Mouse (Mus musculus) embryonic facial prominence, embryonic 12.5 days (tissue): ENCODE data around the gene Tex14. TPM values are rescaled to one million over a fixed set of nuclear protein-coding genes. Genes with fewer than 3 reads are reported as not detected.

Experiments
- ATAC-seq: fragments of 200-750 bp; cut with Nextera tagmentation; 2 replicates; pipeline ENCODE4 v1.8.0; 2017; ENCODE audit not compliant: insufficient number of reproducible peaks, insufficient read depth, low FRiP score, low TSS enrichment
- H3K27ac ChIP-seq: fragments of 300-500 bp; sonication (generic); 2 replicates; pipeline ENCODE4 v1.5.1; 2016; ENCODE audit warnings: mild to moderate bottlenecking
- H3K27me3 ChIP-seq: fragments of 300-500 bp; sonication (generic); 2 replicates; pipeline ENCODE4 v1.6.1; 2016; ENCODE audit warnings: mild to moderate bottlenecking, moderate library complexity
- H3K36me3 ChIP-seq: fragments of 300-500 bp; sonication (generic); 2 replicates; pipeline ENCODE4 v1.6.1; 2016; ENCODE audit warnings: mild to moderate bottlenecking
- H3K4me1 ChIP-seq: fragments of 300-500 bp; sonication (generic); 2 replicates; pipeline ENCODE4 v1.6.1; 2016
- H3K4me2 ChIP-seq: fragments of 300-500 bp; sonication (generic); replicated peaks from 2 replicates; pipeline ENCODE4 v1.6.1; 2016; ENCODE audit warnings: mild to moderate bottlenecking, moderate library complexity
- H3K4me3 ChIP-seq: fragments of 300-500 bp; sonication (generic); 2 replicates; pipeline ENCODE4 v1.5.1; 2016; ENCODE audit warnings: mild to moderate bottlenecking
- H3K9ac ChIP-seq: fragments of 300-500 bp; sonication (generic); 2 replicates; pipeline ENCODE4 v1.6.1; 2016; ENCODE audit warnings: mild to moderate bottlenecking, moderate library complexity
- H3K9me3 ChIP-seq: fragments of 300-500 bp; sonication (generic); 2 replicates; pipeline ENCODE4 v1.6.1; 2016; ENCODE audit warnings: mild to moderate bottlenecking, moderate library complexity
- WGBS: fragments of 180-500 bp; shearing (Covaris S2); methylation state at CpG from one replicate; pipeline ENCODE4 v1.1.7; 2016; 5-methylcytosine and 5-hydroxymethylcytosine counted together
- polyA plus RNA-seq: library from polyadenylated mRNA; unstranded; fragments of >200 nt; fragmentation: Nextera tagmentation; extraction: Ambion mirVana; gene quantifications from 2 replicates; pipeline ENCODE4 v1.2.1, GENCODE M21; 2016

Gene Tex14
- polyA plus RNA-seq, 1 experiment from 2014 or later, result 0.64 TPM

GRCm38 (mm10) chr11:87507043-87507442 is 102.2 kb downstream of the Tex14 start:
- H3K4me3 ChIP-seq, result no peak overlapping the region
- H3K9ac ChIP-seq, result no peak overlapping the region
- no peaks in the 10 kb centered on the region for H3K9me3 ChIP-seq
- no peaks in the 10 kb centered on the region for H3K36me3 ChIP-seq
- H3K27ac ChIP-seq, result no peak overlapping the region
- no peak overlapping the region for H3K4me2 ChIP-seq
- no peaks in the 10 kb centered on the region for H3K4me1 ChIP-seq
- H3K27me3 ChIP-seq, result no peaks in the 10 kb centered on the region
- ATAC-seq, result no peak

GRCm38 (mm10) chr11:87519260-87519659 is 114.4 kb downstream of the Tex14 start:
- WGBS, result 11% methylated on average over 2 of the region's 2 CpGs
- no peaks in the 10 kb centered on the region for H3K4me1 ChIP-seq
- H3K4me3 ChIP-seq, result no peak overlapping the region
- no peaks in the 10 kb centered on the region for H3K27me3 ChIP-seq
- no peaks in the 10 kb centered on the region for H3K9me3 ChIP-seq
- no peak overlapping the region for H3K27ac ChIP-seq
- no peak overlapping the region for H3K9ac ChIP-seq
- H3K36me3 ChIP-seq, result no peaks in the 10 kb centered on the region
- ATAC-seq, result no peak
- no peak overlapping the region for H3K4me2 ChIP-seq

- no peak overlapping the region for H3K9ac ChIP-seq
Measured at GRCm38 (mm10) chr11:87523466-87523865, 118.6 kb downstream of the Tex14 start.

GRCm38 (mm10) chr11:87523967-87524366 is 119.1 kb downstream of the Tex14 start:
- Histone ChIP-seq H3K4me1 (no peaks in the 10 kb centered on the region), H3K4me2 (no peak overlapping the region), H3K9me3 (no peaks in the 10 kb centered on the region), H3K4me3 (no peak overlapping the region), H3K9ac (no peak overlapping the region), H3K27me3 (no peaks in the 10 kb centered on the region), H3K27ac (no peak overlapping the region), H3K36me3 (no peaks in the 10 kb centered on the region)
- no peak for ATAC-seq

More at GRCm38 (mm10) chr11:87523466-87523865, 118.6 kb downstream of the Tex14 start:
- ATAC-seq, result no peak
- Histone ChIP-seq H3K9me3 (no peaks in the 10 kb centered on the region), H3K27ac (no peak overlapping the region), H3K4me3 (no peak overlapping the region), H3K4me1 (no peaks in the 10 kb centered on the region), H3K4me2 (no peak overlapping the region), H3K27me3 (no peaks in the 10 kb centered on the region), H3K36me3 (no peaks in the 10 kb centered on the region)
- WGBS, result 62% methylated on average over 5 of the region's 5 CpGs

GRCm38 (mm10) chr11:87524780-87525179 is 119.9 kb downstream of the Tex14 start:
- Histone ChIP-seq H3K4me1 (no peaks in the 10 kb centered on the region), H3K9me3 (no peaks in the 10 kb centered on the region), H3K27me3 (no peaks in the 10 kb centered on the region), H3K9ac (no peak overlapping the region), H3K27ac (no peak overlapping the region), H3K36me3 (no peaks in the 10 kb centered on the region), H3K4me3 (no peak overlapping the region), H3K4me2 (no peak overlapping the region)
- ATAC-seq, result no peak

GRCm38 (mm10) chr11:87527364-87527763 is 122.5 kb downstream of the Tex14 start:
- Histone ChIP-seq H3K27ac (no peak overlapping the region), H3K36me3 (no peaks in the 10 kb centered on the region), H3K9ac (no peak overlapping the region), H3K4me2 (no peak overlapping the region), H3K27me3 (no peaks in the 10 kb centered on the region), H3K4me1 (no peaks in the 10 kb centered on the region), H3K4me3 (no peak overlapping the region), H3K9me3 (no peaks in the 10 kb centered on the region)
- WGBS, result 56% methylated on average over 3 of the region's 3 CpGs
- ATAC-seq, result no peak

GRCm38 (mm10) chr11:87527990-87528389 is 123.1 kb downstream of the Tex14 start:
- no peak overlapping the region for H3K4me2 ChIP-seq
- H3K36me3 ChIP-seq, result no peaks in the 10 kb centered on the region
- H3K9me3 ChIP-seq, result no peaks in the 10 kb centered on the region
- H3K4me3 ChIP-seq, result no peak overlapping the region
- no peak overlapping the region for H3K27ac ChIP-seq
- ATAC-seq, result no peak
- H3K9ac ChIP-seq, result no peak overlapping the region
- WGBS, result 54% methylated on average over 4 of the region's 4 CpGs
- H3K27me3 ChIP-seq, result no peaks in the 10 kb centered on the region
- H3K4me1 ChIP-seq, result no peaks in the 10 kb centered on the region

GRCm38 (mm10) chr11:87531695-87532094 is 126.8 kb downstream of the Tex14 start:
- no peak for ATAC-seq
- Histone ChIP-seq H3K27ac (no peak overlapping the region), H3K9ac (no peak overlapping the region), H3K4me2 (no peak overlapping the region), H3K4me1 (no peaks in the 10 kb centered on the region), H3K9me3 (no peaks in the 10 kb centered on the region), H3K36me3 (no peaks in the 10 kb centered on the region), H3K4me3 (no peak overlapping the region), H3K27me3 (no peaks in the 10 kb centered on the region)
- WGBS, result 52% methylated on average over 6 of the region's 6 CpGs

GRCm38 (mm10) chr11:87542285-87542684 is 137.4 kb downstream of the Tex14 start:
- no peaks in the 10 kb centered on the region for H3K9me3 ChIP-seq
- no peaks in the 10 kb centered on the region for H3K4me1 ChIP-seq
- 40% methylated on average over 8 of the region's 8 CpGs for WGBS
- ATAC-seq, result no peak
- H3K4me3 ChIP-seq, result no peak overlapping the region
- no peak overlapping the region for H3K27ac ChIP-seq
- no peaks in the 10 kb centered on the region for H3K36me3 ChIP-seq
- no peaks in the 10 kb centered on the region for H3K27me3 ChIP-seq
- no peak overlapping the region for H3K9ac ChIP-seq
- no peak overlapping the region for H3K4me2 ChIP-seq

- Histone ChIP-seq H3K9me3 (no peaks in the 10 kb centered on the region), H3K27ac (no peak overlapping the region), H3K27me3 (no peaks in the 10 kb centered on the region), H3K9ac (no peak overlapping the region), H3K4me2 (no peak overlapping the region), H3K4me3 (no peak overlapping the region), H3K36me3 (no peaks in the 10 kb centered on the region), H3K4me1 (no peaks in the 10 kb centered on the region)
- ATAC-seq, result no peak
- WGBS, result 60% methylated on average over 3 of the region's 3 CpGs
Measured at GRCm38 (mm10) chr11:87542906-87543305, 138.0 kb downstream of the Tex14 start.

- peaks cover 10% of the 10 kb centered on the region; the same call in 1 of the 2 replicates for H3K4me1 ChIP-seq
- H3K27ac ChIP-seq, result no peak overlapping the region
- no peak overlapping the region for H3K9ac ChIP-seq
- H3K36me3 ChIP-seq, result no peaks in the 10 kb centered on the region
- H3K27me3 ChIP-seq, result no peaks in the 10 kb centered on the region
- H3K4me2 ChIP-seq, result no peak overlapping the region
- no peak for ATAC-seq
- H3K4me3 ChIP-seq, result no peak overlapping the region
- H3K9me3 ChIP-seq, result no peaks in the 10 kb centered on the region
- WGBS, result 77% methylated on average over 4 of the region's 4 CpGs
Measured at GRCm38 (mm10) chr11:87553342-87553741, 148.5 kb downstream of the Tex14 start.

GRCm38 (mm10) chr11:87554386-87554785 is 149.5 kb downstream of the Tex14 start:
- no peak for ATAC-seq
- no peaks in the 10 kb centered on the region for H3K9me3 ChIP-seq
- no peak overlapping the region for H3K4me3 ChIP-seq
- H3K36me3 ChIP-seq, result no peaks in the 10 kb centered on the region
- H3K4me1 ChIP-seq, result peaks cover 10% of the 10 kb centered on the region; the same call in 1 of the 2 replicates
- 0 out of 2 replicates have a peak overlapping the region, but pooled peaks have one; percentile 11 for H3K27ac ChIP-seq
- H3K9ac ChIP-seq, result no peak overlapping the region
- 66% methylated on average over 5 of the region's 5 CpGs for WGBS
- H3K4me2 ChIP-seq, result no peak overlapping the region
- no peaks in the 10 kb centered on the region for H3K27me3 ChIP-seq

GRCm38 (mm10) chr11:87555106-87555703 is 150.3 kb downstream of the Tex14 start:
- H3K4me2 ChIP-seq, result no peak overlapping the region
- H3K4me3 ChIP-seq, result no peak overlapping the region
- H3K4me1 ChIP-seq, result peaks cover 10% of the 10 kb centered on the region; the same call in 1 of the 2 replicates
- no peak overlapping the region for H3K27ac ChIP-seq
- H3K9me3 ChIP-seq, result no peaks in the 10 kb centered on the region
- no peaks in the 10 kb centered on the region for H3K36me3 ChIP-seq
- 53% methylated on average over 2 of the region's 2 CpGs for WGBS
- no peak overlapping the region for H3K9ac ChIP-seq
- ATAC-seq, result no peak
- H3K27me3 ChIP-seq, result no peaks in the 10 kb centered on the region
